Mouse (Mus musculus) inflammation-experienced regulatory T-cells, adult 16 weeks (primary cell): Measurements from ENCODE around the gene Ctla2a. TPM values are rescaled to one million over a fixed set of nuclear protein-coding genes. Genes with fewer than 3 reads are reported as not detected.

ENCODE experiments used
- polyA plus RNA-seq: library from polyadenylated mRNA; unstranded; fragments of 100-300 nt; shearing (Covaris generic); gene quantifications from one replicate; pipeline ENCODE4 v1.2.1, GENCODE M21; 2017

Ctla2a gene
- polyA plus RNA-seq = 39.0 TPM

DNA sequence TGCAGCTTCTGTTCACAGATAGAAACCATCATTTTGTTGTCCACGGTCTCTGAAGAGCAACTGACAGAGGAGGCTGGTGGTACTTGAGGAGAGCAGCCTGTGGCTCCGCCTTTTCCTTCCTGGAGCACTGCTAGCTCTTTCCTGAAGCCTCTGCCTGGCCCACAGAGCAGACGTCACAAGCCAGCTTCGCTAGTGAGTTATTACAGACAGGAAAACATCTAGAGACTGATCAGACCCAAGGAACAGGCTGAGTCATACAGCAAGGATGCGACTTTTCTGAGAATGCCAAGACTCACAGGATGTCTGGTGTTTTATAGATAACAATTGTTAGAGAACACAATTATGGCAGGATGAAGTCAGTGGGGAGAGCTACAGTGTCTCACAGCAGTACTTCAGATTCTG lies at the start of gene Ctla2a, which contains the start of gene Gm49391:
Gene Ctla2a, minus strand, starts transcription at position 126 of the 402 bp plus-strand sequence.
Gene Gm49391, minus strand, starts transcription at position 72 of the 402 bp plus-strand sequence.

DNA sequence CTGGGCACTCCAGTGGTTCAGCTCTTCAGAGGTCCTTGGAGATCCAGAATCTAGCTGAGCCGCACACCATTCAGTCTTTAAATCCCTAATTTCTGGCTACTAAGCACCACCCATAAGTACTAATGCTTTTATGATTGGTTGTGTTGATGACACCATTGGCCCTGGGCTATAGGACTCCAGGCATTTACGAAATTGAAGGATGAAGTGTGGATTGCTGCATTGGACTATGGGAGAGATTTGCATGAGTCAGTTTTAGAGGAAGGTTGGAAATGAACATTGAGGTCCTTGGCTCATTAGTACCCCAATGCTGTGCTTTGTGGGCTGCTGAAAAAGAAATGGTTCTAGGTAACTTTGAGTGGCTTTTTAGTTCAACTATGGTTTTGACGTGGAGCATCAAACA lies 5.5 kb upstream of the Ctla2a start, which contains the start of gene Tpbpa:
Gene Tpbpa, minus strand, starts transcription at position 101 of the 400 bp plus-strand sequence.

DNA sequence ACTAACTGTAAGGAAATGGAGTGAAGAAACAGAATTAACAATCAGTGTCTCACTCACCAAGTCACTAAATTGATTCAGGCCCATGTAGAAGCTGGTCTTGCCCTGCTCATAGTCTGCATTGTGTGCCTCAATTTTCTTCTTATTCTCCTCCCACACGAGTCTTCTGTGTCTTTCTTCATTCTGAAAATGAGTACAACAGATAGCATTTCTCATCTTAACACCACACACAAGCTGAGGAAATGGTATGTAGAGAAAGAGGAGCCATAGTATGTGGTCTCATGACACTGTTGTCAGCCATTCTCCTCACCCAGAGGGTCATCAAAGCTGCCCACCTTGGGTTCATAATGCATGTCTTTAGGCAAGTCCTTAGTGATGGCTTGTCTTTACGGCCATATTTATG lies 935 bp downstream of the Ctla2a start, which contains the start of gene Gm49393:
Gene Gm49393, minus strand, starts transcription at position 101 of the 400 bp plus-strand sequence.

DNA sequence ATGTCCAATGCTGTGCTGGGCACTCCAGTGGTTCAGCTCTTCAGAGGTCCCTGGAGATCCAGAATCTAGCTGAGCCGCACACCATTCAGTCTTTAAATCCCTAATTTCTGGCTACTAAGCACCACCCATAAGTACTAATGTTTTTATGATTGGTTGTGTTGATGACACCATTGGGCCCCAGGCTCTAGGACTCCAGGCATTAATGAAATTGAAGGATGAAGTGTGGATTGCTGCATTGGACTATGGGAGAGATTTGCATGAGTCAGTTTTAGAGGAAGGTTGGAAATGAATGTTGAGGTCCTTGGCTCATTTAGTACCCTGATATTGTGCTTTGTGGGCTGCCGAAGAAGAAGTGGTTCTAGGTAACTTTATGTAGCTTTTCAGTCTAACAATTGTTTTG lies 31.6 kb downstream of the Ctla2a start, which contains the start of gene Tpbpb:
Gene Tpbpb, minus strand, starts transcription at position 101 of the 400 bp plus-strand sequence.

DNA sequence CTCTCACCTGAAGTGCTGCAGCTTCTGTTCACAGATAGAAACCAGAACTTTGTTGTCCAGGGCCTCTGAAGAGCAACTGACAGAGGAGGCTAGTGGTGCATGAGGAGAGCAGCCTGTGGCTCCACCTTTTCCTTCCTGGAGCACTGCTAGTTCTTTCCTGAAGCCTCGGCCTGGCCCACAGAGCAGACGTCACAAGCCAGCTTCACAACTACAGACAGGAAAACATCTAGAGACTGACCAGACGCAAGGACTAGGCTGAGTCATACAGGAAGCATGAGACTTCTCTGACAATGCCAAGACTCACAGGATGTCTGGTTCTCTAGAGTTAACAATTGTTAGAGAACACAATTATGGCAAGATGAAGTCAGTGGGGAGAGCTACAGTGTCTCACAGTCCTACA lies 39.1 kb downstream of the Ctla2a start, which contains the start of gene Ctla2b:
Gene Ctla2b, minus strand, starts transcription at position 120 of the 400 bp plus-strand sequence.

DNA sequence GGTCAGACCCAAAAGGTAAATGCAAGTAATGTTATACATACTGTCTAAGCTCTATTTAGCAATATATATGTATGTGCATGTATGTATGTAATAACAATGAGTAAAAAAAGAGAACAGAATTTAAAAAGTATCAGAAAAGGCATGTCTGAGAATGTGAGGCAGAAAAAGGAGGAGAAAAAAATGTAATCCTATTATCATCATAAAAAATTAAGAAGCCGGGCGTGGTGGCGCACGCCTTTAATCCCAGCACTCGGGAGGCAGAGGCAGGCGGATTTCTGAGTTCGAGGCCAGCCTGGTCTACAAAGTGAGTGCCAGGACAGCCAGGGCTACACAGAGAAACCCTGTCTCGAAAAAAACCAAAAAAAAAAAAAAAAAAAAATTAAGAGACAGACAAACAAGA lies 39.6 kb downstream of the Ctla2a start, which contains the start of gene Gm49392:
Gene Gm49392, minus strand, starts transcription at position 101 of the 400 bp plus-strand sequence.

Other genes with a start within 250 kb of the Ctla2a start
- gene BC051665, start 150.3 kb downstream of the Ctla2a start, polyA plus RNA-seq = not detected
- not detected for gene Ctsll3, start 133.8 kb downstream of the Ctla2a start, polyA plus RNA-seq
- gene 4930486L24Rik, start 72.2 kb downstream of the Ctla2a start, polyA plus RNA-seq = 2.0 TPM
- gene Gm49392, start 39.7 kb downstream of the Ctla2a start, polyA plus RNA-seq = not detected
- gene Ctla2b, start 39.2 kb downstream of the Ctla2a start, polyA plus RNA-seq = 8.4 TPM
- gene Tpbpb, start 31.7 kb downstream of the Ctla2a start, polyA plus RNA-seq = not detected
- gene Gm49393, start 1.0 kb downstream of the Ctla2a start, polyA plus RNA-seq = not detected
- gene Gm49391, start 54 bp downstream of the Ctla2a start, polyA plus RNA-seq = not detected
- gene Tpbpa, start 5.4 kb upstream of the Ctla2a start, polyA plus RNA-seq = not detected
- not detected for gene Ctsj, start 69.3 kb upstream of the Ctla2a start, polyA plus RNA-seq
- gene Ctsq, start 104.0 kb upstream of the Ctla2a start, polyA plus RNA-seq = not detected
- not detected for gene Ctsr, start 227.6 kb upstream of the Ctla2a start, polyA plus RNA-seq